Comparison of ENCODE assay signal across 13 mouse cellular contexts in genomic region chr3:79222192-79222960, GRCm38 (mm10).
A peak's percentile ranks its signal among the peaks of the same experiment; 100 is the strongest.
DNase-seq lines count a peak whose midpoint lies in the region; ATAC-seq and TF ChIP-seq lines count a peak whose summit lies in the region.
"Had no signal": no experiment of that assay in that cellular context is flagged by ENCODE, and none has a peak within 500 bp of the region (broad histone marks: within the 10 kb centered on the region; RNA-seq: fewer than 3 reads in every experiment).

No protein-coding gene starts in this region.

- no peak overlapping the region for H3K9ac ChIP-seq in intestine, embryonic 14.5 days (ENCODE audit: low read length)
- H3K9ac ChIP-seq in kidney, embryonic 14.5 days (ENCODE audit: low read depth, low read length) = no peak overlapping the region
- H3K9ac ChIP-seq in liver, postnatal 0 days (replicated peaks) = no peak overlapping the region; the same call in 1 of the 2 replicates
- H3K9ac ChIP-seq: hindbrain, embryonic 14.5 days; lung, embryonic 14.5 days; midbrain, embryonic 12.5 days had no signal

- H3K27me3 ChIP-seq in intestine, embryonic 14.5 days (replicated peaks; ENCODE audit: control insufficient read depth, insufficient read depth, low read length) = no peaks in the 10 kb centered on the region
- H3K27me3 ChIP-seq in kidney, embryonic 14.5 days (ENCODE audit: control insufficient read depth, insufficient read depth, low read length) = no peaks in the 10 kb centered on the region
- H3K27me3 ChIP-seq in liver, postnatal 0 days (ENCODE audit: insufficient read depth, low read length) = no peaks in the 10 kb centered on the region

- H3K4me2 ChIP-seq in intestine, embryonic 14.5 days (ENCODE audit: low read length) = no peak overlapping the region
- H3K4me2 ChIP-seq in kidney, embryonic 14.5 days (replicated peaks; ENCODE audit: low read depth, low read length) = no peak overlapping the region
- H3K4me2 ChIP-seq in liver, postnatal 0 days (ENCODE audit: low read depth, low read length) = peak overlapping the region; percentile 48
- H3K4me2 ChIP-seq: hindbrain, embryonic 14.5 days; lung, embryonic 14.5 days; midbrain, embryonic 12.5 days had no signal

- WGBS in intestine, embryonic 14.5 days = 50% methylated on average over 13 of the region's 13 CpGs
- WGBS in kidney, embryonic 14.5 days = 60% methylated on average over 13 of the region's 13 CpGs
- 48% methylated on average over 13 of the region's 13 CpGs for WGBS in liver, postnatal 0 days (ENCODE audit: insufficient replicate concordance)

- H3K9me3 ChIP-seq in intestine, embryonic 14.5 days (ENCODE audit: control insufficient read depth, low read length) = no peaks in the 10 kb centered on the region
- H3K9me3 ChIP-seq in kidney, embryonic 14.5 days (ENCODE audit: control insufficient read depth, low read length) = no peaks in the 10 kb centered on the region
- H3K9me3 ChIP-seq in liver, postnatal 0 days (ENCODE audit: low read length) = no peaks in the 10 kb centered on the region
- H3K9me3 ChIP-seq: heart, embryonic 10.5 days; limb, embryonic 10.5 days; midbrain, embryonic 12.5 days had no signal

- TF ChIP-seq CTCF in liver, postnatal 0 days (IDR thresholded peaks at IDR 0.05; ENCODE audit: low read depth) = no peak

- peak; percentile 86 for ATAC-seq in intestine, embryonic 14.5 days (replicated peaks; ENCODE audit: low FRiP score, low TSS enrichment, low read depth)
- peak; percentile 42; the same call in 1 of the 2 replicates for ATAC-seq in kidney, embryonic 14.5 days (ENCODE audit: low FRiP score, low TSS enrichment)
- ATAC-seq in liver, postnatal 0 days = peak; percentile 67

- no peaks in the 10 kb centered on the region for H3K36me3 ChIP-seq in intestine, embryonic 14.5 days (ENCODE audit: control insufficient read depth, insufficient read depth, low read length)
- H3K36me3 ChIP-seq in kidney, embryonic 14.5 days (ENCODE audit: control insufficient read depth, insufficient read depth, low read length) = no peaks in the 10 kb centered on the region
- no peaks in the 10 kb centered on the region for H3K36me3 ChIP-seq in liver, postnatal 0 days (replicated peaks; ENCODE audit: insufficient read depth, low read length)
- H3K36me3 ChIP-seq: heart, embryonic 10.5 days; limb, embryonic 10.5 days; midbrain, embryonic 12.5 days had no signal

- DNase-seq in kidney, adult 11 months = peak; percentile 41
- DNase-seq in kidney, postnatal 4 days = no peak
- DNase-seq in intestine, embryonic 14.5 days (ENCODE audit: low spot score) = no peak
- no peak for DNase-seq in liver, postnatal 0 days
- DNase-seq in spleen, adult 18-20 months = no peak
- DNase-seq in right cerebral cortex, postnatal 10 days (ENCODE audit: low spot score in 2 of 2) = no peak
- DNase-seq: thymus, adult 18-20 months had no signal

- H3K27ac ChIP-seq in intestine, embryonic 14.5 days (ENCODE audit: low read depth) = no peak overlapping the region
- H3K27ac ChIP-seq in kidney, embryonic 14.5 days (ENCODE audit: low read depth, low read length) = no peak overlapping the region
- H3K27ac ChIP-seq in liver, postnatal 0 days (ENCODE audit: low read depth) = peak overlapping the region; percentile 64
- H3K27ac ChIP-seq: heart, embryonic 10.5 days; hindbrain, embryonic 14.5 days; limb, embryonic 10.5 days; midbrain, embryonic 12.5 days had no signal

- H3K4me1 ChIP-seq in intestine, embryonic 14.5 days (replicated peaks; ENCODE audit: control insufficient read depth, insufficient read depth, low read length) = peaks cover 11% of the 10 kb centered on the region; the same call in 1 of the 2 replicates
- H3K4me1 ChIP-seq in kidney, embryonic 14.5 days (ENCODE audit: control insufficient read depth, insufficient read depth, low read length) = peaks cover 13% of the 10 kb centered on the region; the same call in 1 of the 2 replicates
- peaks cover 22% of the 10 kb centered on the region for H3K4me1 ChIP-seq in liver, postnatal 0 days (ENCODE audit: insufficient read depth)

- no peak overlapping the region for H3K4me3 ChIP-seq in intestine, embryonic 14.5 days (ENCODE audit: low read depth, low read length)
- H3K4me3 ChIP-seq in kidney, embryonic 14.5 days (ENCODE audit: low read length) = no peak overlapping the region
- no peak overlapping the region for H3K4me3 ChIP-seq in liver, postnatal 0 days (ENCODE audit: low read depth, low read length)
- H3K4me3 ChIP-seq: heart, embryonic 10.5 days; limb, embryonic 10.5 days; midbrain, embryonic 12.5 days had no signal

- TF ChIP-seq EP300 in liver, postnatal 0 days (IDR thresholded peaks at IDR 0.05; ENCODE audit: low read depth) = no peak
